ENCODE assay signal across 8 mouse cellular contexts in genomic region chr7:121391225-121391983, GRCm38 (mm10). TPM values are rescaled to one million over a fixed set of nuclear protein-coding genes. Genes with fewer than 3 reads are reported as not detected.
DNase-seq lines count a peak whose midpoint lies in the region; ATAC-seq and TF ChIP-seq lines count a peak whose summit lies in the region.

TSS of gene Hs3st2 (plus strand) at chr7:121391859.

- no peaks in the 10 kb centered on the region for H3K9me3 ChIP-seq in heart, embryonic 14.5 days (ENCODE audit: control insufficient read depth, low read length)
- H3K9me3 ChIP-seq in lung, postnatal 0 days (ENCODE audit: low read length) = no peaks in the 10 kb centered on the region

- 4% methylated on average over 22 of the region's 22 CpGs for WGBS in heart, embryonic 14.5 days
- WGBS in lung, postnatal 0 days = 5% methylated on average over 19 of the region's 22 CpGs

- no peaks in the 10 kb centered on the region for H3K36me3 ChIP-seq in heart, embryonic 14.5 days (ENCODE audit: control insufficient read depth, insufficient read depth, low read length)
- H3K36me3 ChIP-seq in lung, postnatal 0 days (ENCODE audit: insufficient read depth, low read length) = no peaks in the 10 kb centered on the region

- H3K27ac ChIP-seq in heart, embryonic 14.5 days (replicated peaks in 1 of 2; ENCODE audit: control insufficient read depth in 1 of 2, insufficient read depth in 1 of 2, low read depth in 2 of 2, low read length in 2 of 2) = no peak within 1 kb of the TSS
- no peak within 1 kb of the TSS for H3K27ac ChIP-seq in lung, postnatal 0 days (ENCODE audit: low read length)

- peak; percentile 2 for DNase-seq in ovary, postnatal 10 days (ENCODE audit: low spot score)
- no peak for DNase-seq in ovary, adult 18-20 months (ENCODE audit: low spot score)
- DNase-seq in cerebellum, postnatal 36 days = peak; percentile 20 to 25
- peak; percentile 82 to 85 for DNase-seq in kidney, postnatal 4 days
- DNase-seq in lung, postnatal 0 days (ENCODE audit: low spot score) = peak; percentile 22
- peak; percentile 36 for DNase-seq in retina, postnatal 7 days (ENCODE audit: low read depth, low spot score)
- DNase-seq in urinary bladder, adult 18-20 months (ENCODE audit: low spot score in 2 of 2) = no peak

- TF ChIP-seq EP300 in lung, postnatal 0 days (IDR thresholded peaks at IDR 0.05) = no peak

- no peak within 1 kb of the TSS for H3K9ac ChIP-seq in heart, embryonic 14.5 days (ENCODE audit: low read length)
- no peak within 1 kb of the TSS for H3K9ac ChIP-seq in lung, postnatal 0 days (replicated peaks; ENCODE audit: low read depth)

- 0 out of 4 replicates have a peak, but pooled peaks cover 0 to 2% of the 10 kb centered on the region in 2 experiments for H3K4me1 ChIP-seq in heart, embryonic 14.5 days (ENCODE audit: control insufficient read depth in 2 of 2, insufficient read depth in 2 of 2, low read length in 2 of 2)
- no peaks in the 10 kb centered on the region for H3K4me1 ChIP-seq in lung, postnatal 0 days (ENCODE audit: insufficient read depth, low read depth, low read length)

- peak within 1 kb of the TSS; percentile 46 for H3K4me2 ChIP-seq in heart, embryonic 14.5 days (ENCODE audit: low read length)
- H3K4me2 ChIP-seq in lung, postnatal 0 days (replicated peaks; ENCODE audit: low read depth, low read length) = no peak within 1 kb of the TSS

- H3K4me3 ChIP-seq in heart, embryonic 14.5 days (ENCODE audit: control insufficient read depth in 1 of 2, insufficient read depth in 1 of 2, low read depth in 1 of 2, low read length in 2 of 2) = peak within 1 kb of the TSS in 1 of 2 experiments; percentile 23; a peak in 2 of 4 replicates
- H3K4me3 ChIP-seq in lung, postnatal 0 days (ENCODE audit: low read depth, low read length) = no peak within 1 kb of the TSS

- 0 out of 2 replicates have a peak, but pooled peaks have one; percentile 13 for ATAC-seq in heart, embryonic 14.5 days (ENCODE audit: insufficient number of reproducible peaks, insufficient read depth, low FRiP score, low read depth)
- ATAC-seq in lung, postnatal 0 days = no peak

- peaks cover 52% of the 10 kb centered on the region for H3K27me3 ChIP-seq in heart, embryonic 14.5 days (ENCODE audit: control insufficient read depth, insufficient read depth, low read length)
- peaks cover 21% of the 10 kb centered on the region for H3K27me3 ChIP-seq in lung, postnatal 0 days (replicated peaks; ENCODE audit: insufficient read depth, low read length)

- TF ChIP-seq CTCF in lung, postnatal 0 days (IDR thresholded peaks at IDR 0.05) = peak; percentile 65

RNA-seq across cellular contexts. Expression of gene Hs3st2, which starts in this region (rescaled TPM):
- 0.08 and 0.59 TPM in 2 replicates for polyA plus RNA-seq in heart, embryonic 14.5 days (2014; fragmentation: Nextera tagmentation; extraction: Ambion mirVana)
- not detected in 2 replicates for polyA plus RNA-seq in lung, postnatal 0 days (2015; fragmentation: Nextera tagmentation; extraction: Ambion mirVana)

Comparison
In these comparisons a context has a peak if more than half of its experiments do, and no peak if none do; other contexts are left out.
1. DNase-seq: peak in ovary, postnatal 10 days (single experiment), cerebellum, postnatal 36 days (2 of 2), kidney, postnatal 4 days (2 of 2) and retina, postnatal 7 days (single experiment); none in ovary, adult 18-20 months (single experiment) and urinary bladder, adult 18-20 months (0 of 2).
2. Peak in ATAC-seq and H3K4me2 ChIP-seq in heart, embryonic 14.5 days; RNA of the gene not detected or under 1 TPM.
3. Peak in DNase-seq in lung, postnatal 0 days; RNA of the gene not detected or under 1 TPM.